Mouse (Mus musculus) layer of hippocampus, adult 9-10 months (tissue): Measurements from ENCODE around the gene Tomm70a.

Experiments used
- DNase-seq: peaks from one replicate; pipeline ENCODE4 v3.0.0; 2022; ENCODE audit warnings: low spot score

The Tomm70a gene

GRCm38 (mm10) chr16:57190390-57190789 lies 68.9 kb downstream of the Tomm70a start:
- no peak for DNase-seq

GRCm38 (mm10) chr16:57191214-57191613 lies 69.7 kb downstream of the Tomm70a start:
- no peak for DNase-seq

GRCm38 (mm10) chr16:57196590-57196989 lies 75.1 kb downstream of the Tomm70a start:
- no peak for DNase-seq

- no peak for DNase-seq
Observed at GRCm38 (mm10) chr16:57197281-57197680, 75.8 kb downstream of the Tomm70a start.
